Mouse (Mus musculus) cerebellum, adult 2 months (tissue): ENCODE measurements at regions not wholly inside any gene's neighbourhood (a gene's known extent, or its start where the extent isn't known, plus 50 kb on each side); places are given as distances from the start of the nearest gene placed in this dataset.

ENCODE experiments used
- CTCF ChIP-seq: fragments of 200-500 bp; IDR thresholded peaks from 2 replicates; pipeline ENCODE4 v1.5.1; 2011; ENCODE audit warnings: low read depth, mild to moderate bottlenecking, control low read depth, low read length, moderate library complexity, borderline replicate concordance; ENCODE audit not compliant: insufficient read depth
- POLR2A ChIP-seq: fragments of 200-500 bp; IDR thresholded peaks from 2 replicates; pipeline ENCODE4 v1.6.1; 2011; ENCODE audit warnings: low read length, control low read depth, borderline replicate concordance; ENCODE audit not compliant: insufficient read depth

DNA sequence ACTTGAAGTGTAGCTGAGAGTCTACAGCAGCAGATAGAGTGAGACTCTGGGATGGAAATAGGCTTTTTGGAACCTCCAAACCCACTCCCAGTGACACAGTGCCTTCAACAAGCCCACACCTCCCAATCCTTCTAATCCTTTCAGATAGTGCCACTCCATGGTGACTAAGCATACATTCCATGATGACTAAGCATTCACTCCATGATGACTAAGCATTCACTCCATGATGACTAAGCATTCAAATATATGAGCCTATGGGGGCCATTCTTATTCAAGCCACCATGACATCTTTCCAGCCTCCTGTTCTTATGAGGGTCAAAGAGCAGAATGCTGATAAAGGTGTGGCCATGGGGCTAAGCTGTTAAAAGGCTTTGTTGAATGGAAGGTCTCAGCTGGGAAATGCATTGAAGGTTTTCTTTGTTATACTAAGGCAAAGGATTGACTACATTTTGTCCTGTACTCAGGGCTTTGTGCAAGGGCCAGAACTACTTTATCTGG lies 403.8 kb upstream of the Kcnab2 start:
- no peak for TF ChIP-seq CTCF
- no peak for TF ChIP-seq POLR2A
